Comparison of ENCODE assay signal across 10 mouse cellular contexts in genomic region chr19:56438357-56439071, GRCm38 (mm10). TPM values are rescaled to one million over a fixed set of nuclear protein-coding genes. Genes with fewer than 3 reads are reported as not detected.
DNase-seq lines count a peak whose midpoint lies in the region; ATAC-seq and TF ChIP-seq lines count a peak whose summit lies in the region.
"Had no signal": no experiment of that assay in that cellular context is flagged by ENCODE, and none has a peak within 500 bp of the region (broad histone marks: within the 10 kb centered on the region; RNA-seq: fewer than 3 reads in every experiment).

No protein-coding gene starts in this region.

- DNase-seq in kidney, postnatal 0 days (ENCODE audit: low spot score) = no peak
- no peak for DNase-seq in kidney, adult 2 months
- DNase-seq in fibroblast of lung, adult 2 months (ENCODE audit: low read depth) = peak; percentile 82
- peak; percentile 54 for DNase-seq in lung, postnatal 36 days
- no peak for DNase-seq in urinary bladder, postnatal 4 days (ENCODE audit: low spot score in 2 of 2)
- DNase-seq in MN1 (ENCODE audit: low spot score) = no peak
- no peak for DNase-seq in frontal cortex, postnatal 10 days (ENCODE audit: low spot score in 2 of 2)

- H3K27me3 ChIP-seq in kidney, postnatal 0 days (ENCODE audit: insufficient read depth, low read length) = no peaks in the 10 kb centered on the region
- no peaks in the 10 kb centered on the region for H3K27me3 ChIP-seq in kidney, adult 2 months (replicated peaks; ENCODE audit: control insufficient read depth, insufficient read depth, low read length)
- H3K27me3 ChIP-seq in intestine, embryonic 16.5 days (replicated peaks; ENCODE audit: control insufficient read depth, insufficient read depth, low read length) = no peaks in the 10 kb centered on the region

- 0 out of 2 replicates have a peak, but pooled peaks cover 23% of the 10 kb centered on the region for H3K36me3 ChIP-seq in kidney, postnatal 0 days (ENCODE audit: insufficient read depth, low read length)
- no peaks in the 10 kb centered on the region for H3K36me3 ChIP-seq in kidney, adult 2 months (ENCODE audit: control insufficient read depth, insufficient read depth, low read length)
- H3K36me3 ChIP-seq in intestine, embryonic 16.5 days (ENCODE audit: control insufficient read depth, insufficient read depth, low read length) = peaks cover 24% of the 10 kb centered on the region

- no peak for TF ChIP-seq CTCF in kidney, postnatal 0 days (IDR thresholded peaks at IDR 0.05; ENCODE audit: low read depth)
- no peak for TF ChIP-seq CTCF in kidney, adult 2 months (conservative IDR thresholded peaks at IDR 0.05; ENCODE audit: insufficient read depth, insufficient read length, low read depth, low read length)

- no peaks in the 10 kb centered on the region; the same call in 1 of the 2 replicates for H3K4me1 ChIP-seq in kidney, postnatal 0 days (replicated peaks; ENCODE audit: insufficient read depth, low read length)
- H3K4me1 ChIP-seq in kidney, adult 2 months (ENCODE audit: control insufficient read depth, insufficient read depth, low read length) = no peaks in the 10 kb centered on the region
- peaks cover 11% of the 10 kb centered on the region; the same call in 1 of the 2 replicates for H3K4me1 ChIP-seq in intestine, embryonic 16.5 days (ENCODE audit: control insufficient read depth, insufficient read depth, low read length)

- H3K27ac ChIP-seq in kidney, postnatal 0 days = peak overlapping the region; percentile 42; the same call in 1 of the 2 replicates
- no peak overlapping the region for H3K27ac ChIP-seq in kidney, adult 2 months (ENCODE audit: insufficient read depth, low read depth, low read length)
- peak overlapping the region; percentile 58 for H3K27ac ChIP-seq in intestine, embryonic 16.5 days (ENCODE audit: low read length)
- H3K27ac ChIP-seq: left cerebral cortex, adult 2 months had no signal

- H3K4me3 ChIP-seq in kidney, postnatal 0 days (replicated peaks; ENCODE audit: low read depth, low read length) = no peak overlapping the region
- no peak overlapping the region for H3K4me3 ChIP-seq in kidney, adult 2 months (ENCODE audit: insufficient read depth, low read depth, low read length)
- no peak overlapping the region for H3K4me3 ChIP-seq in intestine, embryonic 16.5 days (ENCODE audit: low read length)
- H3K4me3 ChIP-seq: left cerebral cortex, adult 2 months had no signal

- WGBS in kidney, postnatal 0 days = 59% methylated on average over 7 of the region's 7 CpGs
- 66% methylated on average over 7 of the region's 7 CpGs for WGBS in kidney, adult 2 months
- 57% methylated on average over 7 of the region's 7 CpGs for WGBS in intestine, embryonic 16.5 days

- ATAC-seq in kidney, postnatal 0 days (replicated peaks; ENCODE audit: low FRiP score, low read depth) = no peak
- ATAC-seq in intestine, embryonic 16.5 days = peak; percentile 35; the same call in 1 of the 2 replicates
- ATAC-seq: CD4-positive, CD25-positive, alpha-beta regulatory T cell, adult 4 months had no signal

- TF ChIP-seq POLR2A in kidney, adult 2 months (IDR thresholded peaks at IDR 0.05; ENCODE audit: low read depth, low read length) = no peak

- H3K9ac ChIP-seq in kidney, postnatal 0 days (ENCODE audit: low read depth, low read length) = no peak overlapping the region
- H3K9ac ChIP-seq in intestine, embryonic 16.5 days (ENCODE audit: low read depth, low read length) = no peak overlapping the region

- H3K4me2 ChIP-seq in kidney, postnatal 0 days (ENCODE audit: low read length) = no peak overlapping the region
- H3K4me2 ChIP-seq in intestine, embryonic 16.5 days (ENCODE audit: low read depth, low read length) = no peak overlapping the region

- no peaks in the 10 kb centered on the region for H3K9me3 ChIP-seq in kidney, postnatal 0 days (replicated peaks; ENCODE audit: low read length)
- no peaks in the 10 kb centered on the region for H3K9me3 ChIP-seq in intestine, embryonic 16.5 days (ENCODE audit: control insufficient read depth, low read length)

RNA-seq across cellular contexts. Expression of gene Plekhs1, which starts 22.9 kb away (rescaled TPM):
- 1.7 and 1.8 TPM in 2 replicates for polyA plus RNA-seq in kidney, postnatal 0 days (2015; fragmentation: Nextera tagmentation; extraction: Ambion mirVana)
- polyA plus RNA-seq in kidney, adult 2 months (2012; rRNA removed) = 0.12 and 0.17 TPM in 2 replicates
- 0.61 and 0.65 TPM in 2 replicates for polyA plus RNA-seq in intestine, embryonic 16.5 days (2015; fragmentation: Nextera tagmentation; extraction: Ambion mirVana)

RNA-seq across cellular contexts. Expression of gene Casp7, which starts 41.6 kb away (rescaled TPM):
- 24.2 and 28.6 TPM in 2 replicates for polyA plus RNA-seq in kidney, postnatal 0 days (2015; fragmentation: Nextera tagmentation; extraction: Ambion mirVana)
- 12.0 and 12.4 TPM in 2 replicates for polyA plus RNA-seq in kidney, adult 2 months (2012; rRNA removed)
- polyA plus RNA-seq in intestine, embryonic 16.5 days (2015; fragmentation: Nextera tagmentation; extraction: Ambion mirVana) = 41.0 and 41.7 TPM in 2 replicates

RNA-seq across cellular contexts. Expression of gene Nrap, which starts 48.7 kb away (rescaled TPM):
- 0.41 and 0.42 TPM in 2 replicates for polyA plus RNA-seq in kidney, postnatal 0 days (2015; fragmentation: Nextera tagmentation; extraction: Ambion mirVana)
- polyA plus RNA-seq in kidney, adult 2 months (2012; rRNA removed) = 1.1 and 5.0 TPM in 2 replicates
- polyA plus RNA-seq in intestine, embryonic 16.5 days (2015; fragmentation: Nextera tagmentation; extraction: Ambion mirVana) = 0.33 and 0.40 TPM in 2 replicates

Comparison
In these comparisons a context has a peak if more than half of its experiments do, and no peak if none do; other contexts are left out.
1. DNase-seq: peak in fibroblast of lung, adult 2 months (single experiment) and lung, postnatal 36 days (single experiment); none in kidney, postnatal 0 days (single experiment), kidney, adult 2 months (single experiment), urinary bladder, postnatal 4 days (0 of 2), MN1 (single experiment) and frontal cortex, postnatal 10 days (0 of 2).